Mouse (Mus musculus) neural tube, embryonic 15.5 days (tissue): ENCODE measurements around the gene Necab2. TPM values are rescaled to one million over a fixed set of nuclear protein-coding genes. Genes with fewer than 3 reads are reported as not detected.

Experiments used
- ATAC-seq: fragments of 200-750 bp; cut with Nextera tagmentation; 2 replicates; pipeline ENCODE4 v1.8.0; 2017; ENCODE audit warnings: mild to moderate bottlenecking, moderate TSS enrichment, moderate library complexity; ENCODE audit not compliant: low FRiP score
- H3K27ac ChIP-seq: fragments of 300-500 bp; sonication (generic); replicated peaks from 2 replicates; pipeline ENCODE4 v1.5.1; 2015; ENCODE audit warnings: mild to moderate bottlenecking, inconsistent platforms
- H3K27me3 ChIP-seq: fragments of 300-500 bp; sonication (generic); replicated peaks from 2 replicates; pipeline ENCODE4 v1.6.1; 2015; ENCODE audit warnings: inconsistent platforms
- H3K36me3 ChIP-seq: fragments of 300-500 bp; sonication (generic); 2 replicates; pipeline ENCODE4 v1.6.1; 2015; ENCODE audit warnings: inconsistent platforms
- H3K4me1 ChIP-seq: fragments of 300-500 bp; sonication (generic); 2 replicates; pipeline ENCODE4 v1.6.1; 2015; ENCODE audit warnings: inconsistent platforms
- H3K4me2 ChIP-seq: fragments of 300-500 bp; sonication (generic); 2 replicates; pipeline ENCODE4 v1.6.1; 2015; ENCODE audit warnings: inconsistent platforms, mild to moderate bottlenecking, moderate library complexity
- H3K4me3 ChIP-seq: fragments of 300-500 bp; sonication (generic); replicated peaks from 2 replicates; pipeline ENCODE4 v1.5.1; 2015; ENCODE audit warnings: mild to moderate bottlenecking, inconsistent platforms
- H3K9ac ChIP-seq: fragments of 300-500 bp; sonication (generic); replicated peaks from 2 replicates; pipeline ENCODE4 v1.6.1; 2015; ENCODE audit warnings: mild to moderate bottlenecking, inconsistent platforms
- H3K9me3 ChIP-seq: fragments of 300-500 bp; sonication (generic); replicated peaks from 2 replicates; pipeline ENCODE4 v1.6.1; 2016; ENCODE audit warnings: inconsistent platforms
- WGBS: fragments of 180-500 bp; shearing (Covaris S2); methylation state at CpG from one replicate; pipeline ENCODE4 v1.1.7; 2015; ENCODE audit warnings: mixed read lengths; 5-methylcytosine and 5-hydroxymethylcytosine counted together
- polyA plus RNA-seq: library from polyadenylated mRNA; unstranded; fragments of >200 nt; fragmentation: Nextera tagmentation; extraction: Ambion mirVana; gene quantifications from 2 replicates; pipeline ENCODE4 v1.2.1, GENCODE M21; 2015

Necab2 gene
- polyA plus RNA-seq, 1 experiment from 2014 or later: 45.3 TPM

- 70% methylated on average over 6 of the region's 7 CpGs for WGBS
- no peaks in the 10 kb centered on the region for H3K36me3 ChIP-seq
Measured at GRCm38 (mm10) chr8:119420318-119420717, 26.2 kb upstream of the Necab2 start.

GRCm38 (mm10) chr8:119421603-119422122, 24.9 kb upstream of the Necab2 start:
- H3K36me3 ChIP-seq: no peaks in the 10 kb centered on the region
- no peak for ATAC-seq
- 50% methylated on average over 9 of the region's 9 CpGs for WGBS
- H3K4me3 ChIP-seq: no peak overlapping the region
- H3K27ac ChIP-seq: no peak overlapping the region
- no peaks in the 10 kb centered on the region for H3K9me3 ChIP-seq
- no peaks in the 10 kb centered on the region for H3K27me3 ChIP-seq
- no peak overlapping the region for H3K4me2 ChIP-seq
- H3K4me1 ChIP-seq: peaks cover 12% of the 10 kb centered on the region; the same call in 1 of the 2 replicates
- H3K9ac ChIP-seq: no peak overlapping the region

More at GRCm38 (mm10) chr8:119420318-119420717, 26.2 kb upstream of the Necab2 start:
- H3K4me1 ChIP-seq: peaks cover 12% of the 10 kb centered on the region; the same call in 1 of the 2 replicates
- no peak overlapping the region for H3K4me3 ChIP-seq
- H3K27me3 ChIP-seq: 0 out of 2 replicates have a peak, but pooled peaks cover 2% of the 10 kb centered on the region
- no peak overlapping the region for H3K4me2 ChIP-seq
- no peak overlapping the region for H3K9ac ChIP-seq
- no peak for ATAC-seq
- H3K9me3 ChIP-seq: no peaks in the 10 kb centered on the region
- no peak overlapping the region for H3K27ac ChIP-seq

GRCm38 (mm10) chr8:119422123-119422711, 24.3 kb upstream of the Necab2 start:
- peaks cover 12% of the 10 kb centered on the region; the same call in 1 of the 2 replicates for H3K4me1 ChIP-seq
- H3K27ac ChIP-seq: no peak overlapping the region
- H3K9ac ChIP-seq: no peak overlapping the region
- no peaks in the 10 kb centered on the region for H3K9me3 ChIP-seq
- H3K4me3 ChIP-seq: no peak overlapping the region
- WGBS: 59% methylated on average over 9 of the region's 9 CpGs
- H3K36me3 ChIP-seq: no peaks in the 10 kb centered on the region
- H3K4me2 ChIP-seq: no peak overlapping the region
- no peaks in the 10 kb centered on the region for H3K27me3 ChIP-seq
- ATAC-seq: no peak

- Histone ChIP-seq H3K4me1 (peaks cover 12% of the 10 kb centered on the region; the same call in 1 of the 2 replicates), H3K27ac (no peak overlapping the region), H3K4me3 (no peak overlapping the region), H3K9ac (no peak overlapping the region), H3K36me3 (no peaks in the 10 kb centered on the region), H3K27me3 (no peaks in the 10 kb centered on the region), H3K9me3 (no peaks in the 10 kb centered on the region), H3K4me2 (no peak overlapping the region)
- WGBS: 74% methylated on average over 9 of the region's 9 CpGs
- no peak for ATAC-seq
Measured at GRCm38 (mm10) chr8:119423631-119424141, 22.8 kb upstream of the Necab2 start.

GRCm38 (mm10) chr8:119424199-119424733, 22.3 kb upstream of the Necab2 start:
- Histone ChIP-seq H3K9ac (no peak overlapping the region), H3K4me2 (no peak overlapping the region), H3K4me3 (no peak overlapping the region), H3K4me1 (peaks cover 12% of the 10 kb centered on the region; the same call in 1 of the 2 replicates), H3K27ac (0 out of 2 replicates have a peak overlapping the region, but pooled peaks have one; percentile 41), H3K9me3 (no peaks in the 10 kb centered on the region), H3K36me3 (no peaks in the 10 kb centered on the region), H3K27me3 (no peaks in the 10 kb centered on the region)
- ATAC-seq: no peak
- 80% methylated on average over 10 of the region's 10 CpGs for WGBS

GRCm38 (mm10) chr8:119424740-119425139, 21.8 kb upstream of the Necab2 start:
- Histone ChIP-seq H3K4me1 (peaks cover 12% of the 10 kb centered on the region; the same call in 1 of the 2 replicates), H3K9me3 (no peaks in the 10 kb centered on the region), H3K4me3 (no peak overlapping the region), H3K27ac (no peak overlapping the region), H3K27me3 (no peaks in the 10 kb centered on the region), H3K9ac (no peak overlapping the region), H3K4me2 (no peak overlapping the region), H3K36me3 (no peaks in the 10 kb centered on the region)
- no peak for ATAC-seq
- 75% methylated on average over 10 of the region's 10 CpGs for WGBS

GRCm38 (mm10) chr8:119425533-119425932, 21.0 kb upstream of the Necab2 start:
- Histone ChIP-seq H3K4me3 (no peak overlapping the region), H3K27ac (no peak overlapping the region), H3K27me3 (no peaks in the 10 kb centered on the region), H3K9ac (no peak overlapping the region), H3K9me3 (no peaks in the 10 kb centered on the region), H3K4me1 (peaks cover 12% of the 10 kb centered on the region; the same call in 1 of the 2 replicates), H3K36me3 (no peaks in the 10 kb centered on the region), H3K4me2 (no peak overlapping the region)
- WGBS: 88% methylated on average over 10 of the region's 10 CpGs
- no peak for ATAC-seq

GRCm38 (mm10) chr8:119426069-119426735, 20.3 kb upstream of the Necab2 start:
- no peak for ATAC-seq
- Histone ChIP-seq H3K9ac (no peak overlapping the region), H3K9me3 (no peaks in the 10 kb centered on the region), H3K27me3 (no peaks in the 10 kb centered on the region), H3K4me2 (no peak overlapping the region), H3K4me1 (peaks cover 12% of the 10 kb centered on the region; the same call in 1 of the 2 replicates), H3K27ac (no peak overlapping the region; the same call in 1 of the 2 replicates), H3K36me3 (no peaks in the 10 kb centered on the region), H3K4me3 (no peak overlapping the region)
- WGBS: 87% methylated on average over 6 of the region's 6 CpGs

GRCm38 (mm10) chr8:119427634-119428349, 18.7 kb upstream of the Necab2 start:
- Histone ChIP-seq H3K4me2 (no peak overlapping the region), H3K9ac (no peak overlapping the region), H3K27me3 (no peaks in the 10 kb centered on the region), H3K9me3 (no peaks in the 10 kb centered on the region), H3K27ac (no peak overlapping the region), H3K4me1 (no peaks in the 10 kb centered on the region), H3K4me3 (no peak overlapping the region), H3K36me3 (no peaks in the 10 kb centered on the region)
- no peak for ATAC-seq
- 85% methylated on average over 12 of the region's 12 CpGs for WGBS

GRCm38 (mm10) chr8:119428350-119428740, 18.2 kb upstream of the Necab2 start:
- no peak overlapping the region for H3K9ac ChIP-seq
- H3K4me3 ChIP-seq: no peak overlapping the region
- no peaks in the 10 kb centered on the region for H3K27me3 ChIP-seq
- H3K4me1 ChIP-seq: no peaks in the 10 kb centered on the region
- 85% methylated on average over 7 of the region's 7 CpGs for WGBS
- H3K27ac ChIP-seq: no peak overlapping the region
- no peak overlapping the region for H3K4me2 ChIP-seq
- no peak for ATAC-seq
- H3K9me3 ChIP-seq: no peaks in the 10 kb centered on the region
- H3K36me3 ChIP-seq: no peaks in the 10 kb centered on the region

- no peaks in the 10 kb centered on the region for H3K4me1 ChIP-seq
- H3K9me3 ChIP-seq: no peaks in the 10 kb centered on the region
- no peaks in the 10 kb centered on the region for H3K27me3 ChIP-seq
- no peaks in the 10 kb centered on the region for H3K36me3 ChIP-seq
- H3K27ac ChIP-seq: no peak overlapping the region
- H3K4me2 ChIP-seq: no peak overlapping the region
- no peak overlapping the region for H3K9ac ChIP-seq
- no peak overlapping the region for H3K4me3 ChIP-seq
- 77% methylated on average over 5 of the region's 5 CpGs for WGBS
- no peak for ATAC-seq
Measured at GRCm38 (mm10) chr8:119428766-119429327, 17.7 kb upstream of the Necab2 start.
